Mouse (Mus musculus) forebrain, embryonic 16.5 days (tissue): ENCODE results near the gene Spata32. TPM values are rescaled to one million over a fixed set of nuclear protein-coding genes. Genes with fewer than 3 reads are reported as not detected.

Source experiments
- ATAC-seq: fragments of 200-750 bp; cut with Nextera tagmentation; 2 replicates; pipeline ENCODE4 v1.8.0; 2017; ENCODE audit warnings: mild to moderate bottlenecking, moderate library complexity
- H3K27ac ChIP-seq: fragments of 300-500 bp; sonication (generic); 2 replicates; pipeline ENCODE4 v1.5.1; 2014; ENCODE audit warnings: low read length, control low read depth
- H3K27me3 ChIP-seq: fragments of 300-500 bp; sonication (generic); replicated peaks from 2 replicates; pipeline ENCODE4 v1.6.1; 2014; ENCODE audit warnings: low read length; ENCODE audit not compliant: control insufficient read depth, insufficient read depth
- H3K36me3 ChIP-seq: fragments of 300-500 bp; sonication (generic); 2 replicates; pipeline ENCODE4 v1.6.1; 2014; ENCODE audit not compliant: control insufficient read depth, insufficient read depth
- H3K4me1 ChIP-seq: fragments of 300-500 bp; sonication (generic); replicated peaks from 2 replicates; pipeline ENCODE4 v1.6.1; 2014; ENCODE audit warnings: low read length; ENCODE audit not compliant: control insufficient read depth, insufficient read depth
- H3K4me2 ChIP-seq: fragments of 300-500 bp; sonication (generic); 2 replicates; pipeline ENCODE4 v1.6.1; 2014; ENCODE audit warnings: mild to moderate bottlenecking, low read length, control low read depth
- H3K4me3 ChIP-seq: fragments of 300-500 bp; sonication (generic); replicated peaks from 2 replicates; pipeline ENCODE4 v1.5.1; 2014; ENCODE audit warnings: mild to moderate bottlenecking, low read length, control low read depth
- H3K9ac ChIP-seq: fragments of 300-500 bp; sonication (generic); replicated peaks from 2 replicates; pipeline ENCODE4 v1.6.1; 2014; ENCODE audit warnings: low read depth, low read length, control low read depth
- H3K9me3 ChIP-seq: fragments of 300-500 bp; sonication (generic); 2 replicates; pipeline ENCODE4 v1.6.1; 2016; ENCODE audit warnings: low read length; ENCODE audit not compliant: control insufficient read depth
- WGBS: fragments of 180-500 bp; shearing (Covaris S2); extraction: QIAGEN DNeasy Blood & Tissue Kit; methylation state at CpG from one replicate; pipeline ENCODE4 v1.1.7; 2014; 5-methylcytosine and 5-hydroxymethylcytosine counted together
- polyA plus RNA-seq: library from polyadenylated mRNA; unstranded; fragments of >200 nt; fragmentation: Nextera tagmentation; extraction: Ambion mirVana; gene quantifications from 2 replicates; pipeline ENCODE4 v1.2.1, GENCODE M21; 2015

Gene Spata32
- polyA plus RNA-seq, 1 experiment from 2014 or later, result not detected

DNA sequence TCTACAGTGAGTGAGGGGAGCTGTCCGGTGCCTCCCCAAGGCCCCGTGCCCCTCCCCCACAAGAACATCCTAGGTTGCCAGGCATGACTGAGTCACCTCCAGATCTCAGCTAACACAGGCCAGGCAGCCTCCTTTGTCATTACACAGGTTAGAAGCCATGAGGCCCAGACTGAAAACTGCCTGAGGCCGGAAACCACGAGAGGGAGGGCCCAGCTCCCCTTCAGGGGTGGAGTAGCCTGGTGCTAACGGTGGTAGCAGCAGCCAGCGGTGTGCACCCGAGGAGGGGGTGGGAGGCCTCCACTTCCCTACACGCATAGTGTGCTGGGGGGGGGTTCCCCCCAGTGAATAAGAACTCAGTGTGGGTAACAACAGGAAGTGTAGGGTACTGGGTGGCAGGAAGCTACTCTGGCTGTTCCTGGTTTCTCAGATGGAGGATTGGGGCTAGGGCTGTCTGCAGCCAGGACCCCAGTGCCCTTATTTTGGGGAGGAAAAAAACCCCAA is 43.3 kb downstream of the Spata32 start:
- Histone ChIP-seq H3K9me3 (no peaks in the 10 kb centered on the region), H3K36me3 (no peaks in the 10 kb centered on the region), H3K4me1 (peaks cover 14% of the 10 kb centered on the region), H3K9ac (no peak overlapping the region), H3K4me3 (no peak overlapping the region), H3K27ac (no peak overlapping the region), H3K4me2 (no peak overlapping the region), H3K27me3 (peaks cover 8% of the 10 kb centered on the region; the same call in 1 of the 2 replicates)
- no peak for ATAC-seq
- WGBS, result 57% methylated on average over 8 of the region's 8 CpGs

- Histone ChIP-seq H3K9ac (no peak overlapping the region), H3K4me2 (no peak overlapping the region), H3K27me3 (peaks cover 12% of the 10 kb centered on the region; the same call in 1 of the 2 replicates), H3K27ac (no peak overlapping the region), H3K4me1 (peaks cover 14% of the 10 kb centered on the region), H3K4me3 (no peak overlapping the region), H3K36me3 (no peaks in the 10 kb centered on the region), H3K9me3 (no peaks in the 10 kb centered on the region)
- 87% methylated on average over 5 of the region's 5 CpGs for WGBS
- no peak for ATAC-seq
Measured at GRCm38 (mm10) chr11:103174411-103174832, 43.8 kb downstream of the Spata32 start.

DNA sequence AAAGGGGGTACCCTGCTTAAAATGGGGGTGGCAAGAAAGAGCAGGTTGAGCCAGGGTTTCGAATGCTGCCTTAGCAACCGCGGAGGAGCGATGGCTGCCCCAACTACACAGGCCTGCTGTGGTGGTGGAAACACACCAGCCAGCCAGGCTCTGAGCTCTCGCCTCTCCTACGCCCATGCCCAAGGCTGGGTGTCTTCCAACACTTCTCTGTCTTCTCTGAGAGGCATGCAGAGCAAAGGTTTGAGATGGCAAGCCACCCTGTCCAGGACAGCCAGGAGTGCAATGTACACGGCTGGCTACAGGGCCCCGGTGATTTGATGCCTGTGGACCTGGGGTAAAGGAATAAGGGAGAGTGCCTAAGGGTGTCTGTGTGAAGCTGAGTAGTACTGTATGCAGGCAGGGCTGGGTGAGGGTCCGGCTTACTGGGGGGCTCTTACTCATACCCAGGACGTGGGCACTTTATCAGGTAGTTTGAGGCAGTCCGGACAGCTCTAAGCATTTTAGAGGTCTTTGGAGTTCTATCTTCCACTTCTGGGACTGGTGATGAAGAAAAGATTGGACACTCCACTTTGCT is 44.4 kb downstream of the Spata32 start:
- H3K36me3 ChIP-seq, result no peaks in the 10 kb centered on the region
- no peaks in the 10 kb centered on the region for H3K9me3 ChIP-seq
- ATAC-seq, result no peak
- H3K27me3 ChIP-seq, result peaks cover 12% of the 10 kb centered on the region; the same call in 1 of the 2 replicates
- 93% methylated on average over 11 of the region's 11 CpGs for WGBS
- peaks cover 17% of the 10 kb centered on the region for H3K4me1 ChIP-seq
- H3K27ac ChIP-seq, result no peak overlapping the region
- no peak overlapping the region for H3K9ac ChIP-seq
- H3K4me3 ChIP-seq, result no peak overlapping the region
- H3K4me2 ChIP-seq, result no peak overlapping the region

GRCm38 (mm10) chr11:103173041-103173770 is 45.0 kb downstream of the Spata32 start:
- Histone ChIP-seq H3K4me1 (peaks cover 17% of the 10 kb centered on the region), H3K9me3 (no peaks in the 10 kb centered on the region), H3K4me3 (no peak overlapping the region), H3K27ac (no peak overlapping the region), H3K4me2 (no peak overlapping the region), H3K9ac (no peak overlapping the region), H3K36me3 (no peaks in the 10 kb centered on the region), H3K27me3 (peaks cover 12% of the 10 kb centered on the region; the same call in 1 of the 2 replicates)
- WGBS, result 84% methylated on average over 7 of the region's 7 CpGs
- no peak for ATAC-seq

DNA sequence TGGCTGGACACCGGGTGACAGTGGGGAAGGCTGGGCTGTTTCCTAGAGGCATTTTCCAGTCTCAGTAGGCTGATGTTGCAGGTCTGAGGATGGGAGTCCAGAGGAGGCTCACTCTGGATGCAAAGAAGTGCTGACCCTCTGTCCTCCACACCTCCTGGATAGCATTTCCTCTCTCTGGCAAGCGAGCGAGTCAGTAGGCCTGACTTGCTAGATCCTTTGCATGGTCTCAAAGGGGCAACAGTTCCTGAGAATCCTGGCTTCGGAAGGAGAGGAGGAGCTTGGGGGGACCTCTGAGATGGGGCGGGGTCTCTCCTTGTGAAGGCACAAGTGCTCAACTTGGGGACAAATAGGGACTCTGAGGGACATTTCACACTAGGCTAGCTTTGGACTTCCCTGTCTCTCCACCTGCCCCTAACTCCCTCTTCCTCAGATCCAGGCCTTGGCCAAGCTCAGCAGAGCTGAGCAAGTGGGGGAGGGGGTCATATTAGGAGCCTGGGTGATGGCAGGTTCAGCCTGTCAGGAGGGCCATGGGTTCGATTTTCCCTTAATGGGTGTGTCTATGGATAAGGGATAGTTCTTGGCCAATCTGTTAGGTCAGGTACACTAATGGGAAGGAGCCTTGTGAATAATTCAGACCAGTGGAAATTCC is 45.7 kb downstream of the Spata32 start:
- ATAC-seq, result no peak
- no peak overlapping the region for H3K4me3 ChIP-seq

GRCm38 (mm10) chr11:103171703-103172391 is 46.4 kb downstream of the Spata32 start:
- Histone ChIP-seq H3K4me1 (peaks cover 17% of the 10 kb centered on the region), H3K36me3 (no peaks in the 10 kb centered on the region), H3K9ac (no peak overlapping the region), H3K27me3 (peaks cover 12% of the 10 kb centered on the region; the same call in 1 of the 2 replicates), H3K4me3 (peak overlapping the region; percentile 70), H3K27ac (no peak overlapping the region), H3K9me3 (no peaks in the 10 kb centered on the region), H3K4me2 (peak overlapping the region; percentile 85)
- WGBS, result 55% methylated on average over 9 of the region's 9 CpGs
- no peak for ATAC-seq

More for the DNA sequence above, 45.7 kb downstream of the Spata32 start:
- Histone ChIP-seq H3K36me3 (no peaks in the 10 kb centered on the region), H3K4me2 (peak overlapping the region; percentile 13), H3K27me3 (peaks cover 12% of the 10 kb centered on the region; the same call in 1 of the 2 replicates), H3K9ac (no peak overlapping the region), H3K4me1 (peaks cover 17% of the 10 kb centered on the region), H3K9me3 (no peaks in the 10 kb centered on the region), H3K27ac (no peak overlapping the region)
- 69% methylated on average over 6 of the region's 6 CpGs for WGBS

- 3% methylated on average over 23 of the region's 23 CpGs for WGBS
- Histone ChIP-seq H3K4me3 (peak overlapping the region; percentile 70), H3K4me1 (peaks cover 17% of the 10 kb centered on the region), H3K27ac (no peak overlapping the region; the same call in 1 of the 2 replicates), H3K4me2 (peak overlapping the region; percentile 85), H3K36me3 (no peaks in the 10 kb centered on the region), H3K27me3 (peaks cover 12% of the 10 kb centered on the region; the same call in 1 of the 2 replicates), H3K9ac (peak overlapping the region; percentile 71), H3K9me3 (no peaks in the 10 kb centered on the region)
- no peak for ATAC-seq
Measured at GRCm38 (mm10) chr11:103171286-103171620, 47.0 kb downstream of the Spata32 start.

DNA sequence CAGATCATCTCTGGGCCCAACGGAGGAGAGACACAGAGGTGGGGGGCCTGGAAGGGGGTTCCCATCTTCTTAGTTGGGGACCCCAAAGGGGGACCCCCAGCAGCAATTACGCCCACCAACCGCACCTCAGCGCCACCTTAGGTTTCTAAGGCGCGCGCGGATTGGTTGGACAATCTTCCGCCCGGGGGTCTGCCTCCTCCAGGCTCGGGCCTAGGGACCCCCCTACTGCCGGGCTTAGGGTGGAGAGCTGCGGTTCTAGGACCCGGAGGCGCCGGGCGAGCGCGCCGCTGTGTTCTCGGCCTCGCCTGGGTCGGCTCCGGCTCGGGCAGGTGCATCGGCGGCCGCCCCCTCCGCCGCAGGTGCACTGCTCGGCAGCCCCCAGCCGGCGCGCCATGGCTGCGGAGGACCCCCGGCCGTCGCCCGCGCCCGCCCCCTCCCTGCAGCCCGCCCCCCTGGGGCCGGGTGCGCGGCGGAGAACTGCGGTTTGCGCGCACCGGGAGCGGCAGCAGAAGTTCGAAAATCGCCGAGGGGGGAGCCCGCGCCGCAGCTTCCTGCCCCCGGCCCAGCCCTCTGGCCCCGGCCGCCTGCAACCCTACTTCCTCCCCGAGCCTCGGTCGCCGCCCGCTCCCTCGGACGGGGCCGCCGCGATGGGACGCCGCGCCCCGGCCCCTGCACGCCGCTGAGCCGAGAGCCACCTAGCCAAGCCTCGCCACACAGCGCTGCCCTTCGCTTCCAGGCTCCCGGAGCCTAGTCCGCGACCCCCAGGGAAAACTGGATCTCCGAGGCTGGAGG is 47.5 kb downstream of the Spata32 start, which contains the start of gene Fmnl1:
Gene Fmnl1, plus strand, starts transcription at position 614 of the 792 bp plus-strand sequence.
- Histone ChIP-seq H3K9ac (peak within 1 kb of the TSS; percentile 71), H3K9me3 (no peaks in the 10 kb centered on the region), H3K27ac (no peak within 1 kb of the TSS; the same call in 1 of the 2 replicates), H3K4me2 (peak within 1 kb of the TSS; percentile 85), H3K4me3 (peak within 1 kb of the TSS; percentile 70), H3K36me3 (no peaks in the 10 kb centered on the region), H3K27me3 (peaks cover 12% of the 10 kb centered on the region; the same call in 1 of the 2 replicates), H3K4me1 (peaks cover 17% of the 10 kb centered on the region)
- WGBS, result under 1% methylated on average over 83 of the region's 84 CpGs
- peak; percentile 77 for ATAC-seq
